Mouse (Mus musculus): ENCODE results near the gene Vma21.
A peak's percentile ranks its signal among the peaks of the same experiment; 100 is the strongest.

Vma21 gene

DNA sequence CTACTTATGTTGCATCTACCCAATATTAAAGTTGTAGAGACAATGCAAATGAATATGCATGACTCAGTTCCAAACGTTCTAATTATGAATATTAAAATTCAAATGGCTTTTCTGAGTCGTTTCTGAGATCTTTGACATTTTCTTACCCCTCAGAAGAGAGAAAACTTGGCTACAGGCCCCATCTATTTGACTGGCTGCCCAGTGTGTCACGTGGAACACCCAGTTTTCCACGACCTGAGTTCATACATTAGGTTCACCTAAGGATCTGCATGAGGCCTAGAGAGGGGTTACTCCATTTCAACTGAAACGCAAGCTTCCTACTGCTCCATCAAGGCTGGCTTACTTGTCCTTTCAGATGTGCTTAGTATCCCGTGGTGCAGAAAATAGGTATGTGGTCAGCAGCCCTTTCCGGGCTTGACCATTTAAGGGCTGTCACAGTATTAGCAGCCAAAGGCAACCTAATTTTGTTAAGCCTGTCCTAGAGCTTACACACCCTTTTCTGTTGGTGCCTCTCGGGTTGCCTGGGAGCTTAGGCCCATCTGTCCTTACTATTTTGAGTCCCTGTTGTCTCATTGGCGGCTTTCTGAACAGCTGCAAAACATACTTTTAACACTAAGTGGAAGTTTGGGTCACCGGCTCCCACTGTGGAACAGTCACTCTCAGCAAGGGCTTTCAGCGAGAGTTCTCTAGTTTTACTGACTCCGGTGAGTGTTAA, at the start of gene Vma21:
Vma21 (plus strand) TSS at position 294 of the 715 bp plus-strand sequence.
- no peak for DNase-seq (ENCODE audit: low spot score in 2 of 2)

GRCm38 (mm10) chrX:71767909-71768308, 47.8 kb upstream of the Vma21 start:
- DNase-seq (ENCODE audit: low spot score in 2 of 2) = no peak

DNA sequence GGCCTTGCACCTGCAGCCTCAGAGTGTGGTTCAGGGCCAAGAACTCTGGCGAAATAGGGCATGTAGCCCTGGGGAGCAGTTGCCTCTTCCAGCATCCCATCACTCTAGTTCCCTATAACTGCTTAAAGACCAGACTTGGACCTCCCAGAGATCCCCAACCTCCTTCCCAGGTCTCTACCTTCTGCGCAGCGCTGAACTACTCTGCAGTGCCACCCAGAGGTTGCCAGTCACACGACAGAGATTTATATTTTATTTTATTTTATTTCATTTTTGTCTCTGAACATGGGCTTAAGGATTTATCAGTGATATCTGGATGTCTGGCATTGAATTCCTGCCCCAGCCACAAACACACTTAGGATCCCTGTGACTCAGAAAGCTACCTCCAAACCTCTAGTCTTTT, 24.6 kb upstream of the Vma21 start:
- no peak for DNase-seq (ENCODE audit: low spot score in 2 of 2)

GRCm38 (mm10) chrX:71797766-71798165, 18.0 kb upstream of the Vma21 start:
- DNase-seq (ENCODE audit: low spot score in 2 of 2) = no peak

DNA sequence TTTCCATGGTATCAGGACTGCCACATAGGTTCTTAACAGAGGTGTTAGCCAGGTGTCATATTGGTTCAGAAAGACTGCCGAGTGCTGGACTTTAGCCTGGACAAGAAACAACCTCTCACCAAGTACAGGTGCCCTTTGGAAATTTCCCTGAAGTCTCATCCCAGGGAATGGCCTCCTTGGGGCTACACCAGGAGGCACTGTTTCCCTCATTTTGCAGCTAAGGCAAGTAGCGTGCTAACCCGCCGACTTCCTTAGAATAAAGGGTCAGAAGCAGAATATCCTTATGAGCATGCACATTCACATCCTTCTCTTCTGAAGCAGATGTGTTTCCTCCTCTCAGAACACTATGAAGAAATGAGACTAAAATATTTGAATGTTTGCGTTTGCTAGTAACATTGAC, 16.8 kb upstream of the Vma21 start:
- no peak for DNase-seq (ENCODE audit: low spot score in 2 of 2)

DNA sequence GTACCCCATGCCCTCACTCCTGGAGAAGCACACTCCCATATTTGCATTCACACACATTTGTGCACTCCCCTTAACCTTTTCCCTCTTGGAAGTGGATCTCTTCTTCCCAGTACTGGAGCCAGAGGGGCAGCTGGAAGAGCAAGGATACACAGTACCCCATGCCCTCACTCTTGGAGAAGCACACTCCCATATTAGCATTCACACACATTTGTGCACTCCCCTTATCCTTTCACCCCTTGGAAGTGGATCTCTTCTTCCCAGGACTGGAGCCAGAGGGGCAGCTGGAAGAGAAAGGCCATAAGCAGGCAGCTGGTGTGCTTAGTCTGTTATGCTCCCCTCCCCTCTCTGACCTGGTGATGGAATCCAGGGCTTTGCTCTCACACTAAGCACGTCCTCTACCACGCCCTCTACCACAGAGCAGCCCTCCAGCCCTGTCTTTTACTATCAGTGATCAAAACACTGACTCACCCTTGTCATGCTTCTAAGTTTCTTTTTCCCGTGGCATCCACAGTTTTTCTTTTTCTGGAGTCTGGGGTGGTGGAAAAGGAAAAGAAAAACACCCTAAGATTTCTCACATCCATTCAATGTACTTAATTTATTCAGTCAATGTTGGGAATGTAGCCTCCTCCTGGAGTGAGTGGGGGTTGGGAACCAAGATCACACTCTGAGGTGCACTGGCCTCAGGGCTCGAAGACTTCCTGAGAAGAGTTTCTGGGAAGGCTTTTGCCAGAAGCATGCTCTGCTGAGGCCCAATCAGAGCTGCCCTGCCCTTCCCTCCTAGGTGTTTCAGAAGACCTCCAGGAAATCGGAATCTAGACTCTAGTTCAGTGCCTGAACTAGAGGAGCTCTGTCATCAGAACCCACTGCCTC, 3.5 kb upstream of the Vma21 start:
- peak in 1 of 2 experiments; percentile 18 for DNase-seq (ENCODE audit: low spot score in 2 of 2)

- peak; percentile 73 to 74 for DNase-seq (ENCODE audit: low spot score in 2 of 2)
Measured at GRCm38 (mm10) chrX:71816401-71816857, 705 bp downstream of the Vma21 start.

DNA sequence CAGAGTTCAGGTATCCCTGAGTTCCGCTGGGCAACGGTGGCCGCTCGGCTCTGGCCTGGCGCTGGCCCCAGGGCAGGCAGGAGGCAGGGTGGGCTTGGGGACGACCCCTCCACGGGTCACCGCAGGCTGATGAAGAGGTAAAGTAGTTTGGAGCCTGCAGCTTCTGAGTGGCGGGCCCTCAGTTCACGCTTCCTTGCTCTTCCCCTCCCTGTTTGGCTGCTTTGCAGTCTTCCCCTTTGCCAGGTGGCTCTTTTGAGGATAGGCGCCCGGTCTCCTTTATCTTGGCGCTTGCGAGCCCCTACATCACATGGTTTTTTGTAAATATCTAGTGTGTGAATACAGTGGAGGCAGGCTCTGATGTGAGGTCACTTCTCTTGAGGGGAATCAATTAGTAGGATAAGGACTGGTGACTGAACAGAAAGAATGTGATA, 1.2 kb downstream of the Vma21 start:
- no peak for DNase-seq (ENCODE audit: low spot score in 2 of 2)

GRCm38 (mm10) chrX:71838911-71839310, 23.2 kb downstream of the Vma21 start:
- DNase-seq (ENCODE audit: low spot score in 2 of 2) = no peak

DNA sequence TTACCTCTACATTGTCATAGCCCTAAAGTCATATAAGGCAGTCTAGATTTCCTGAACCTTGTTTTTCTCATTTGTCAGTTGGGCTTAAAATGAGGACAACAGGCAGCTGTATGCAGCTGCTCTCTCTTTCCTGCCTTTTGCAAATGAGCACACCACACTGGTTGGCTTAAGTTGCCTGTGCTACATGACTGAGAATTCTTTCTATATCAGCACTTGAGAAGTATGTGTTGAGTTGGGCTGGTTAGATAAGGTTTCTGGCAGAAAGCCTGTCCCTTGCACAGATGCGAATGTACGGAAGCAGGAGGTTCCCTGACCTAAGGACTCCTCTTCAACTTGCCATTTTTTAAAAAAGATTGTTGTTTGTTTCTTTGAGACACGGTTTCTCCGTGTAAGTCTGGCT, 31.0 kb downstream of the Vma21 start:
- DNase-seq (ENCODE audit: low spot score in 2 of 2) = no peak

GRCm38 (mm10) chrX:71853798-71854197, 38.1 kb downstream of the Vma21 start:
- DNase-seq (ENCODE audit: low spot score in 2 of 2) = no peak
